Mouse (Mus musculus): Measurements from ENCODE around the gene Magi2. TPM values are rescaled to one million over a fixed set of nuclear protein-coding genes. Genes with fewer than 3 reads are reported as not detected.

Gene Magi2
- polyA plus RNA-seq (2012; fragmentation: generic; extraction: Trizol) = 0.48 TPM

DNA sequence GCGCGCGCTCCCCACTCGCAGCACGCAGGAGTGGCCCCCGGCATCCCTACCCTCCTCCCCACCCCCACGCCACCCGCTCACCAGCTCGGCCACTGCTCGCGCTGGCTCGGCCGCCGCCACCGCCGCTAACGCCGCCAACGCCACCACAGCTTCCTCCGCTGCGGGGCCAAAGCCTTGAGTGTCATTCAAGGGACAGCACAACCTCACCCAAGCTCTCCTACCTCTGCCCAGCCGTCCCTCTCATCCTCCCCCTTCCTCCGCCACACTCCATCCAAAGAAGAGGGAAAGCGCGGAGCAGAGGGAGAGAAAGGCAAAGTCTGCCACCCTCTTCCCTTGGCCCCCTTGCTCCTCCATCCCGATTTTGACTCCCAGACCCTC lies at the start of gene Magi2:
TSS of gene Magi2 (plus strand) at position 171 of the 378 bp plus-strand sequence.
- H3K36me3 ChIP-seq (ENCODE audit: control insufficient read depth, insufficient read depth) = no peaks in the 10 kb centered on the region
- H3K79me2 ChIP-seq (ENCODE audit: control insufficient read depth, insufficient read depth) = no peaks in the 10 kb centered on the region
- TF ChIP-seq CEBPB (IDR thresholded peaks at IDR 0.05; ENCODE audit: insufficient read depth, poor library complexity, severe bottlenecking) (no peak), USF1 (IDR thresholded peaks at IDR 0.05; ENCODE audit: low read depth) (no peak), MYOG (IDR thresholded peaks at IDR 0.05; ENCODE audit: control insufficient read depth in 1 of 3, insufficient read depth in 1 of 3, insufficient read length in 2 of 3, low read depth in 2 of 3) (no peak)
- H3K27me3 ChIP-seq (ENCODE audit: control insufficient read depth, insufficient read depth, insufficient read length) = no peaks in the 10 kb centered on the region
- H3ac ChIP-seq (ENCODE audit: control insufficient read depth, insufficient read length) = no peak within 1 kb of the TSS
- H3K4me2 ChIP-seq (ENCODE audit: low read depth) = no peak within 1 kb of the TSS
- no peak within 1 kb of the TSS for H3K4me3 ChIP-seq

DNA sequence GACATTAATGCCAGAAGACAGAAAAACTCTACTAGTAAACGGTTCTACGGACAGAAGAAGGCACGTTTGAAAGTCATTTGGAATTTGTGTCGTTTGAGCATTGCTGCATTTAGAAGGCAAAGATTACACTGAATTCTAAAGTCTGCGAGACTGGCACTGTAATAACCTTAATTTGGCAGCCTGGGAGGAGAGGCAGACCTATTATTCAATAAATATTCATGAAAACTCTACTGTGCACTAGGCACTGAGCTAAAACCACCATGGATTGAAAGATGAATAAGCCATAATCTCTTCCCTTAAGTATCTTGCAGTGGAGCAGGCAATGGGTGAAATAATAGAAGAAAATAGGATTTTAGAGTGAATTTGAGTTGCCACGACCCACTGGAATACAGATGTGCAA lies 48.2 kb upstream of the Magi2 start:
- no peak overlapping the region for H3K4me2 ChIP-seq (ENCODE audit: low read depth)
- H3K36me3 ChIP-seq (ENCODE audit: control insufficient read depth, insufficient read depth) = no peaks in the 10 kb centered on the region

DNA sequence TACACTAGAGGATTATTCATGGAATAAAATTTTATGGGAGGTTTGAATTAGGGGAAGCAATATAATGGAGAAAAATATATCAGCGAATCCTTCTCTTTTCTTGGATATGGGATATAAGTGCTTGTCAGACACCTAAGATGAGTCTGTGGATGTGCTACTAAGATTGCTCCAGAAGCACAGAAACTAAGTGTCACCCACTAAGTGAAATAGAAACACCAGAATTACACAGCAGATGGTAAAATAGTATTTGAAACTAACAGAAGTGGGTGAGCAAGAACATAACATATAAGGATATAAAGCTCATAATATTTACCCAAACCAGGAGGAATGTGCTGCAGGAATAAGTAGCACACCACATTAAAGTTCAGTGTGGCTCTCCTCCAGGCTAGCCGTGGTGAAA lies 40.7 kb upstream of the Magi2 start:
- TF ChIP-seq MYOD1 (IDR thresholded peaks at IDR 0.05; ENCODE audit: control insufficient read depth in 1 of 3, insufficient read length in 2 of 3, low read depth in 2 of 3) (no peak), MYOG (IDR thresholded peaks at IDR 0.05; ENCODE audit: control insufficient read depth in 1 of 3, insufficient read depth in 1 of 3, insufficient read length in 2 of 3, low read depth in 2 of 3) (no peak), TCF12 (IDR thresholded peaks at IDR 0.05; ENCODE audit: insufficient read depth, poor library complexity, severe bottlenecking) (no peak), CEBPB (IDR thresholded peaks at IDR 0.05; ENCODE audit: insufficient read depth, poor library complexity, severe bottlenecking) (no peak), REST (IDR thresholded peaks at IDR 0.05; ENCODE audit: insufficient read depth, insufficient read length) (no peak), TCF3 (IDR thresholded peaks at IDR 0.05; ENCODE audit: insufficient read length, low read depth) (no peak), POLR2AphosphoS2 (IDR thresholded peaks at IDR 0.05; ENCODE audit: insufficient read length, low read depth) (no peak), MAX (IDR thresholded peaks at IDR 0.05; ENCODE audit: low read depth) (no peak), USF1 (IDR thresholded peaks at IDR 0.05; ENCODE audit: low read depth) (no peak), E2F4 (IDR thresholded peaks at IDR 0.05; ENCODE audit: insufficient read depth) (no peak), SRF (IDR thresholded peaks at IDR 0.05; ENCODE audit: control insufficient read depth, insufficient read length, low read depth) (no peak), POLR2A (IDR thresholded peaks at IDR 0.05; ENCODE audit: insufficient read length, low read depth) (no peak)
- H3K27me3 ChIP-seq (ENCODE audit: control insufficient read depth, insufficient read depth, insufficient read length) = no peaks in the 10 kb centered on the region
- no peaks in the 10 kb centered on the region for H3K36me3 ChIP-seq (ENCODE audit: control insufficient read depth, insufficient read depth)
- H3K79me2 ChIP-seq (ENCODE audit: control insufficient read depth, insufficient read depth) = no peaks in the 10 kb centered on the region
- H3K4me3 ChIP-seq = no peak overlapping the region
- no peak overlapping the region for H3K4me2 ChIP-seq (ENCODE audit: low read depth)
- H3ac ChIP-seq (ENCODE audit: control insufficient read depth, insufficient read length) = no peak overlapping the region

More for the DNA sequence above, 48.2 kb upstream of the Magi2 start:
- no peaks in the 10 kb centered on the region for H3K27me3 ChIP-seq (ENCODE audit: control insufficient read depth, insufficient read depth, insufficient read length)
- no peak overlapping the region for H3ac ChIP-seq (ENCODE audit: control insufficient read depth, insufficient read length)
- TF ChIP-seq MAX (IDR thresholded peaks at IDR 0.05; ENCODE audit: low read depth) (no peak), POLR2AphosphoS2 (IDR thresholded peaks at IDR 0.05; ENCODE audit: insufficient read length, low read depth) (no peak), TCF3 (IDR thresholded peaks at IDR 0.05; ENCODE audit: insufficient read length, low read depth) (no peak), SRF (IDR thresholded peaks at IDR 0.05; ENCODE audit: control insufficient read depth, insufficient read length, low read depth) (no peak)
- no peaks in the 10 kb centered on the region for H3K79me2 ChIP-seq (ENCODE audit: control insufficient read depth, insufficient read depth)
- no peak overlapping the region for H3K4me3 ChIP-seq

- Histone ChIP-seq H3K79me2 (ENCODE audit: control insufficient read depth, insufficient read depth) (no peaks in the 10 kb centered on the region), H3K4me3 (no peak overlapping the region), H3ac (ENCODE audit: control insufficient read depth, insufficient read length) (no peak overlapping the region), H3K27me3 (ENCODE audit: control insufficient read depth, insufficient read depth, insufficient read length) (no peaks in the 10 kb centered on the region), H3K4me2 (ENCODE audit: low read depth) (no peak overlapping the region), H3K36me3 (ENCODE audit: control insufficient read depth, insufficient read depth) (no peaks in the 10 kb centered on the region)
- TF ChIP-seq TCF3 (IDR thresholded peaks at IDR 0.05; ENCODE audit: insufficient read length, low read depth) = no peak
- TF ChIP-seq SRF (IDR thresholded peaks at IDR 0.05; ENCODE audit: control insufficient read depth, insufficient read length, low read depth) = no peak
- no peak for TF ChIP-seq E2F4 (IDR thresholded peaks at IDR 0.05; ENCODE audit: insufficient read depth)
- no peak for TF ChIP-seq MYOG (IDR thresholded peaks at IDR 0.05; ENCODE audit: control insufficient read depth in 1 of 3, insufficient read depth in 1 of 3, insufficient read length in 2 of 3, low read depth in 2 of 3)
- no peak for TF ChIP-seq USF1 (IDR thresholded peaks at IDR 0.05; ENCODE audit: low read depth)
- no peak for TF ChIP-seq MAX (IDR thresholded peaks at IDR 0.05; ENCODE audit: low read depth)
- no peak for TF ChIP-seq POLR2AphosphoS2 (IDR thresholded peaks at IDR 0.05; ENCODE audit: insufficient read length, low read depth)
- TF ChIP-seq CEBPB (IDR thresholded peaks at IDR 0.05; ENCODE audit: insufficient read depth, poor library complexity, severe bottlenecking) = no peak
- TF ChIP-seq MYOD1 (IDR thresholded peaks at IDR 0.05; ENCODE audit: control insufficient read depth in 1 of 3, insufficient read length in 2 of 3, low read depth in 2 of 3) = no peak
- TF ChIP-seq TCF12 (IDR thresholded peaks at IDR 0.05; ENCODE audit: insufficient read depth, poor library complexity, severe bottlenecking) = no peak
- TF ChIP-seq POLR2A (IDR thresholded peaks at IDR 0.05; ENCODE audit: insufficient read length, low read depth) = no peak
- no peak for TF ChIP-seq REST (IDR thresholded peaks at IDR 0.05; ENCODE audit: insufficient read depth, insufficient read length)
Measured at GRCm38 (mm10) chr5:19211665-19212064, 15.2 kb upstream of the Magi2 start.

DNA sequence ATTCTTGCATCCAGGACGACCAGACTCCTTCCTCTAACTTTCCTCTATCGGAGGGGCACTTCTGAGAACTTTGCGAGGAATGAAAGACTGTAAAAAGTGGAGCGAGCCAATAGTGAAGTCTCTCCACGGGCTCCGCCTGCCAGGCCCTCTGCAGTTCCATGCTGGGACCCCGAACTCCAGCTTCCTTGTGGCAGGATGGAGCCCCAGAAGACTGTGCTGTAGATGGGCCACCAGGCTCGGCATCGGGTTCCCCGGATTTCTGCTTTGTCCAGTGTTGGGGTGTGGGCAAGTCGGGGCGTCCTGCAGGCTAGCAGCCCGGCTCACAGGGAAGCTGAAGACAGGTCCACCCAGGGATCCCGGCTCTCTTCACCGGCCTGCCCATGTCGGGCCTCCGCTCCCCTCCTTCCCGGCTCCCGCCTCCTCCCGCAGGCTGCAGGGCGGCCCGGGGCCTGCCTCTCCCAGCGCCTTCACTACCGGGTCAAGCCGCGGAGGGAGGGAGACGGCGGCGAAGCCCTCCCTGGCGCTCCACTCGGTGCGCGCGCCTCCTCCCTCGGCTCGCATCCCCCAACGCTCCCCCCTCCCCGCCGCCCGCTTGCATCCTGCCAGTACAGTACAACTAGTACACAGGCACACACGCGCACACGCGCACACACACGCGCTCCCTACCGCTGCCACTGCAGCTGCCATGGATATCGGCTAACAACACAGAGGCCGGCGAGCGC lies 531 bp upstream of the Magi2 start:
- no peaks in the 10 kb centered on the region for H3K79me2 ChIP-seq (ENCODE audit: control insufficient read depth, insufficient read depth)
- no peak overlapping the region for H3ac ChIP-seq (ENCODE audit: control insufficient read depth, insufficient read length)
- no peak overlapping the region for H3K4me2 ChIP-seq (ENCODE audit: low read depth)
- H3K36me3 ChIP-seq (ENCODE audit: control insufficient read depth, insufficient read depth) = no peaks in the 10 kb centered on the region
- TF ChIP-seq POLR2AphosphoS2 (IDR thresholded peaks at IDR 0.05; ENCODE audit: insufficient read length, low read depth) = no peak
- no peak for TF ChIP-seq SRF (IDR thresholded peaks at IDR 0.05; ENCODE audit: control insufficient read depth, insufficient read length, low read depth)
- no peak for TF ChIP-seq CEBPB (IDR thresholded peaks at IDR 0.05; ENCODE audit: insufficient read depth, poor library complexity, severe bottlenecking)
- no peak for TF ChIP-seq MYOG (IDR thresholded peaks at IDR 0.05; ENCODE audit: control insufficient read depth in 1 of 3, insufficient read depth in 1 of 3, insufficient read length in 2 of 3, low read depth in 2 of 3)
- no peak for TF ChIP-seq POLR2A (IDR thresholded peaks at IDR 0.05; ENCODE audit: insufficient read length, low read depth)
- TF ChIP-seq TCF12 (IDR thresholded peaks at IDR 0.05; ENCODE audit: insufficient read depth, poor library complexity, severe bottlenecking) = no peak
- no peak for TF ChIP-seq MYOD1 (IDR thresholded peaks at IDR 0.05; ENCODE audit: control insufficient read depth in 1 of 3, insufficient read length in 2 of 3, low read depth in 2 of 3)
- no peak for TF ChIP-seq REST (IDR thresholded peaks at IDR 0.05; ENCODE audit: insufficient read depth, insufficient read length)
- TF ChIP-seq E2F4 (IDR thresholded peaks at IDR 0.05; ENCODE audit: insufficient read depth) = no peak
- TF ChIP-seq USF1 (IDR thresholded peaks at IDR 0.05; ENCODE audit: low read depth) = no peak
- no peak for TF ChIP-seq MAX (IDR thresholded peaks at IDR 0.05; ENCODE audit: low read depth)
- no peak for TF ChIP-seq TCF3 (IDR thresholded peaks at IDR 0.05; ENCODE audit: insufficient read length, low read depth)
- no peak overlapping the region for H3K4me3 ChIP-seq
- no peaks in the 10 kb centered on the region for H3K27me3 ChIP-seq (ENCODE audit: control insufficient read depth, insufficient read depth, insufficient read length)

All from myocyte (in vitro differentiated cells).